Mouse (Mus musculus): Measurements from ENCODE around the gene Pilrb2. TPM values are rescaled to one million over a fixed set of nuclear protein-coding genes. Genes with fewer than 3 reads are reported as not detected.

Gene Pilrb2
- polyA plus RNA-seq, 1 experiment from 2014 or later = 1.2 TPM

DNA sequence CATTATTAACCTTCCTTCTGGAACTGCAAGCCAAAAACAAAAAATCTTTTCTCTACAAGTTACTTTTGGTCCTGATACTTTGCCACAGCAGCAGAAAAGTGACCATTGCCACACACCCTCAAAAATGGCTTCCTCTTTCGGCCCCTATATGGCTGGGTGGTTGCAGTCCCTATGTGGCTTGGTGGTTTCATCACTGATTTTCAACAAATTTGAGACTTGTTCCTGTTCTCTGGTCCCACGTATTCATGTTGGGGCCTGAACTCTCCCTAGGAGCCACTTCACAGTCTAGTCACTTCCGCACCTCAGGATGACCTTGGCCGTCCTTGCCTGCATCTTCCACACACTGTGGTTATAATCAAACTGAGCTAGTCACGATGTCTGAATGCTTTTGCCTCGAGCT, 42.9 kb downstream of the Pilrb2 start:
- H3K36me3 ChIP-seq = no peaks in the 10 kb centered on the region
- H3K4me3 ChIP-seq (replicated peaks) = no peak overlapping the region
- no peaks in the 10 kb centered on the region for H3K9me3 ChIP-seq
- no peak overlapping the region for H3K27ac ChIP-seq
- H3K4me2 ChIP-seq (replicated peaks) = no peak overlapping the region
- no peak for ATAC-seq
- H3K27me3 ChIP-seq (replicated peaks) = no peaks in the 10 kb centered on the region
- no peak overlapping the region for H3K9ac ChIP-seq
- 79% methylated on average over 6 of the region's 6 CpGs for WGBS
- H3K4me1 ChIP-seq (replicated peaks) = no peaks in the 10 kb centered on the region

DNA sequence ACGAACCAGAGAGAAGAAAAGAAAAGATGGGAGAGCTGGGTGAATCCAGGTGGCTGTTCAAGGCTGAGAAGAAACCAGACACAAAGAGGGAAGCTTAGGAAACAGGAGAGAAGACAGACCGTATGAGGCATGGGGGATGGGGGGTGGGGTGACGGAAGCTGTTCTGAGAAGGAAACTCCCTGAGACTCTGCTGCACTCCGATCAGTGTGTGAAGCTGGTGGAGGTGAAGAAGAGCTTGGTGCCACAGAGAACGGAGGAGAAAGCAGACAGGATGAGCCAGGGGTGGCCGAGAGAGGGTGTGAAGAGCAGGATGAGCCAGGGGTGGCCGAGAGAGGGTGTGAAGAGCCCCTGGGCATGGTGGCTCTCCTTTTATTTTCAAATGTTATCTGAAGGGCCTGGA, 45.2 kb downstream of the Pilrb2 start:
- WGBS = 50% methylated on average over 7 of the region's 7 CpGs
- Histone ChIP-seq H3K9ac (no peak overlapping the region), H3K4me2 (replicated peaks) (no peak overlapping the region), H3K4me1 (replicated peaks) (no peaks in the 10 kb centered on the region), H3K4me3 (replicated peaks) (no peak overlapping the region), H3K27ac (no peak overlapping the region), H3K27me3 (replicated peaks) (no peaks in the 10 kb centered on the region), H3K36me3 (no peaks in the 10 kb centered on the region), H3K9me3 (no peaks in the 10 kb centered on the region)
- ATAC-seq = no peak

DNA sequence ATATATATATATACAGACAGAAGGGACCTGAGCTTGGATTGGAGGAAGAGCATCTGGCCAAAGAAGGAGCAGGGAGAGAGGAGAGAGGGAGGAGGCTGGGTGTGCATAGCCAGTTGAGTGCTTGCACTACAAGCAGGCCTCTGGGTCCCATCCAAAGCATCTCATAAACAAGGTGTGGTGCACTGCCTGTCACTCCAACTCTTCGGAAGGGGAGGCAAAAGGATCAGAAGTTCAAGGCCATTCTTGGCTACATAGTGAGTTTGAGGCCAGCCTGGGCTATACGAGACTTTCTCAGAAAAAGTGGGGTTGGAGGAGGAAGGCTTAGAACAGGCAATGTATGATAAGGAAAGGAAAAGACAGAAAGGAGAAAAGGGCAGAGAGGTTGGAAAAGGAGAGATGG, 45.6 kb downstream of the Pilrb2 start:
- H3K27me3 ChIP-seq (replicated peaks) = no peaks in the 10 kb centered on the region
- H3K4me1 ChIP-seq (replicated peaks) = no peaks in the 10 kb centered on the region
- no peak for ATAC-seq
- H3K27ac ChIP-seq = no peak overlapping the region
- H3K9ac ChIP-seq = no peak overlapping the region
- no peak overlapping the region for H3K4me2 ChIP-seq (replicated peaks)
- 78% methylated on average over 2 of the region's 2 CpGs for WGBS
- no peaks in the 10 kb centered on the region for H3K9me3 ChIP-seq
- H3K4me3 ChIP-seq (replicated peaks) = no peak overlapping the region
- H3K36me3 ChIP-seq = no peaks in the 10 kb centered on the region

DNA sequence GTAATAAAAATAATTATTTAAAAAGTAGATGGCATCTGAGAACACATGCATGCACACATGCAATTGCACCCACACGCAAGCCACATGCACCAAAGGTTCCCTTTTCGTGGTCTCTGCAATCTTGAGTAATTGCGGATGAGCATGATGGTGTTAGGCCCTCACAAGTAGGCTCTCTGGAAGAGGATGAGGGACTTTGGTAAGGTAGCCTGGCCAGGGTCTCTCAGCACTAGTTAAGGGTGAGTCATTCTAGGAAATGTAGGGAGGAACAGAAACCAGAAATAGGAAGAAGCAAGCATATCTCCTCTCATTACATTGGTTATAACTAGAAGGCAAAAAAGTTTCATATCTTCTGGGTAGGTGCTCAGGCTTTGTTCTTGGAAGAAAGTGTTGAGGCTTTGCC, 46.6 kb downstream of the Pilrb2 start:
- H3K27ac ChIP-seq = no peak overlapping the region
- H3K4me2 ChIP-seq (replicated peaks) = no peak overlapping the region
- no peak overlapping the region for H3K4me3 ChIP-seq (replicated peaks)
- H3K9me3 ChIP-seq = no peaks in the 10 kb centered on the region
- H3K9ac ChIP-seq = no peak overlapping the region
- no peak for ATAC-seq
- H3K4me1 ChIP-seq (replicated peaks) = no peaks in the 10 kb centered on the region
- WGBS = 90% methylated on average over 3 of the region's 3 CpGs
- H3K36me3 ChIP-seq = no peaks in the 10 kb centered on the region
- H3K27me3 ChIP-seq (replicated peaks) = no peaks in the 10 kb centered on the region

DNA sequence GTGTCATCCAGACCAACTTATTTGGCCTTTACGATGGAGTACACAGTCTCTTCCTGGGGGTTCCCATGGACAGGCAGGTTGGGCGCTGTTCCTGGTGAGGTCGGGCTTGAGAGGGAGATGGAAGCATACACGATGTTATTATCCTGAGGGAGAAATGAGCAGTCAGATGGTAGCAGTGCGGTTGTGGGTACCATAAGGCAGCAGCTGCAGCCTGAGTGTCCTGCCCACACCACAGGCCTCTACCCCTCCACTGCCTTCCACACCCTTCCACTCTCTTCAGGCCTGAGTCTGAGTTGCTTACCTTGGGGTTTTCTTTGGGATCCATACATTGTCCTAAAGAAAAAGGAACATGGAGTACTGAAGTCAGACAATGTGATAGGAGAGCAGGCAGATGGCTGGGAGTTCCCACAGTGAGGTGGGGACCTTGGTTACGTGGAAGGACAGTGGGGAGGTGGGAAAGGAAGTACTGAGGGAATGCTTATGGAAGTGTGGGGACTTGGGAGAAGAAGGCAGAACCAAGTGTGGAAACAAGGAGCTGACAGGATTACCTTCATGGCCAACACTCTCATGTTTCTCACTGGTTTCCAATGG, 48.1 kb downstream of the Pilrb2 start:
- no peak for ATAC-seq
- Histone ChIP-seq H3K4me3 (replicated peaks) (no peak overlapping the region), H3K27me3 (replicated peaks) (no peaks in the 10 kb centered on the region), H3K9me3 (no peaks in the 10 kb centered on the region), H3K4me2 (replicated peaks) (no peak overlapping the region), H3K27ac (no peak overlapping the region), H3K36me3 (no peaks in the 10 kb centered on the region), H3K9ac (no peak overlapping the region), H3K4me1 (replicated peaks) (no peaks in the 10 kb centered on the region)
- WGBS = 84% methylated on average over 6 of the region's 6 CpGs

DNA sequence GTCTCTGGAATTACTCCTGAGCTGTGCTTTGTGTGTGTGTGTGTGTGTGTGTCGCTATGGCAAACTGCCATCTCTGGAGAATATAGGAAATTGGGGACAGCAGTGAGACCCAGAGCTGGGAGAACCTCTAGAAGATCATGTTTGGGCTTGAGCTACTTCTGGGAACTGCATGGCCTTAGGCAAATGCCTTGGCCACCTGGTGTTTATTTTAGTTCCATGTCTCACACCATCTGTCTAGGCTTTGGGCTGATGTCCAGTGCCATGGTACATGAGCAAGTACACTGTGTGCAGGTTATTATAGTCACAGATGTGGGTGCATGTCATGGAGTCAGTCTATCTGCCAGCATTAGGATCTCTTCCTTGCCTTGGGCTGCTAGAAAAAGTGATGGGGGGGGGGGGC, 49.0 kb downstream of the Pilrb2 start:
- Histone ChIP-seq H3K27me3 (replicated peaks) (no peaks in the 10 kb centered on the region), H3K27ac (no peak overlapping the region), H3K4me1 (replicated peaks) (no peaks in the 10 kb centered on the region; the same call in 1 of the 2 replicates), H3K4me2 (replicated peaks) (no peak overlapping the region), H3K9me3 (no peaks in the 10 kb centered on the region), H3K36me3 (no peaks in the 10 kb centered on the region), H3K4me3 (replicated peaks) (no peak overlapping the region), H3K9ac (no peak overlapping the region)
- WGBS = 94% methylated on average over 1 of the region's 1 CpGs
- ATAC-seq = no peak

DNA sequence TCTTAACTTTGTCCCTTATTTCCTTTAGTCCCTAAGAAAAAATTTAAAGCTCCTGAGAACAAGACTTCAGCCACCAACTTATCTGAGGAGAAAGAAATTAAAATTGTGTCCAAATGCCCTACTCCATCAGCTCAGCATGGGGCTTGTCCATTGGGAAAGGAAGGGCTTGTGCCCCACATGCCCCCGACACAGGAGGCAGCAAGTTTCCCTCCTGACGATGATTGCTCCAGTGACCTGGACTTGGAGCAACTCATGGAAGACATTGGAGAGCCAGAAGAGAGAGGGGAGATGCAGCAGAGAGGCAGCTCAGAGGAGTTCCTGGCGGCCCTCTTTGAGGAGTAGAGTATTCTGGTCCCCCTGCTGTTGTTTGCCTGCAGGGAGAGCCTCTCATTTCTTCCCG, 49.5 kb downstream of the Pilrb2 start:
- H3K9me3 ChIP-seq = no peaks in the 10 kb centered on the region
- H3K9ac ChIP-seq = no peak overlapping the region
- H3K27ac ChIP-seq = no peak overlapping the region
- 70% methylated on average over 4 of the region's 4 CpGs for WGBS
- H3K36me3 ChIP-seq = no peaks in the 10 kb centered on the region
- H3K27me3 ChIP-seq (replicated peaks) = no peaks in the 10 kb centered on the region
- H3K4me2 ChIP-seq (replicated peaks) = no peak overlapping the region
- ATAC-seq = no peak
- H3K4me1 ChIP-seq (replicated peaks) = no peaks in the 10 kb centered on the region; the same call in 1 of the 2 replicates
- no peak overlapping the region for H3K4me3 ChIP-seq (replicated peaks)

DNA sequence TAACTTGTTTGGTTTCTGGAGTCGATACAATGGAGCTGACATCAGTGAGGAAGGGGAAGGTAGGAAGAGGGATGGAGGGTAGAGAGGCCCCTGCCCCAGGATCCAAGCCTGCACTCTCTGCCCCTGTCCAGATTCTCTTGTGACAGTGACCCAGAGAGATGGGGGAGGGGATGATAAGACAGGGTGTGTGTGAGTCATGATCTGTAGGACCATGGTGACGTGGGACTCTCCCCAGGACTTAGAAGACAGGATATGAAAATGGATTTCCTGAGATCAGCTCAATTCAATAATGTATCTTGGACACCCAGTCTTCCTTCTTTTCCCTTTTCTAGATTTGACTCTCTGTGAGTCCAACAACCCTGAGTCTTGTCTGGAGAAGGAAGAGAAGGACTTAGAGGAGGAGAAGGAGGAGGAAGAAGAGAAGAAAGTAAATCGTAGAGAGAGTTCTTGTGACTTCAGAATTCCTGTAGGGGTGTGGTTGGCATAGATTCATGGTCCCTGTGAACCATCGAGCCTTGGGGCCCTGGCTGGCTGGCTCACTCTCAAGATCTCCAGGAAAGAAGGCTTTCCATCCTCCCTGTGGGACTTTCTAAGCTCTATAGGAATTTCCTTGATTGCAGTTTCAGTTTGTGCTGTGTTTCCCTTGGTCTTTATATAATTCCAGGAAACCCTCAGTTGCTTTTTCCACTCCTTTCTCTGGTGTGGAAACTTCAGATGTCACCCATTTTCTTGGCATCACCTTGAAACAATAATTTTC, 54.0 kb downstream of the Pilrb2 start:
- no peak overlapping the region for H3K4me3 ChIP-seq (replicated peaks)
- 68% methylated on average over 4 of the region's 4 CpGs for WGBS
- H3K9me3 ChIP-seq = no peaks in the 10 kb centered on the region
- ATAC-seq = no peak
- H3K27me3 ChIP-seq (replicated peaks) = no peaks in the 10 kb centered on the region
- H3K4me1 ChIP-seq (replicated peaks) = no peaks in the 10 kb centered on the region; the same call in 1 of the 2 replicates
- no peak overlapping the region for H3K27ac ChIP-seq
- H3K36me3 ChIP-seq = no peaks in the 10 kb centered on the region
- H3K4me2 ChIP-seq (replicated peaks) = no peak overlapping the region
- no peak overlapping the region for H3K9ac ChIP-seq

Other genes with a start within 250 kb of the Pilrb2 start
- 0.15 TPM in 1 of 2 replicates, not detected in the other for gene Fbxo24, start 242.8 kb downstream of the Pilrb2 start, polyA plus RNA-seq (2015; fragmentation: Nextera tagmentation; extraction: Ambion mirVana)
- gene Lrch4, start 242.7 kb downstream of the Pilrb2 start, polyA plus RNA-seq (2015; fragmentation: Nextera tagmentation; extraction: Ambion mirVana) = 34.7 and 36.3 TPM in 2 replicates
- gene Gm20605, start 242.6 kb downstream of the Pilrb2 start, polyA plus RNA-seq (2015; fragmentation: Nextera tagmentation; extraction: Ambion mirVana) = 7.4 and 8.0 TPM in 2 replicates
- 5.5 and 8.9 TPM in 2 replicates for gene Sap25, start 230.5 kb downstream of the Pilrb2 start, polyA plus RNA-seq (2015; fragmentation: Nextera tagmentation; extraction: Ambion mirVana)
- gene Irs3, start 226.1 kb downstream of the Pilrb2 start, polyA plus RNA-seq (2015; fragmentation: Nextera tagmentation; extraction: Ambion mirVana) = 0.13 and 0.18 TPM in 2 replicates
- gene Agfg2, start 187.1 kb downstream of the Pilrb2 start, polyA plus RNA-seq (2015; fragmentation: Nextera tagmentation; extraction: Ambion mirVana) = 19.5 and 20.8 TPM in 2 replicates
- 2.3 and 2.8 TPM in 2 replicates for gene Nyap1, start 130.2 kb downstream of the Pilrb2 start, polyA plus RNA-seq (2015; fragmentation: Nextera tagmentation; extraction: Ambion mirVana)
- gene Tsc22d4, start 126.1 kb downstream of the Pilrb2 start, polyA plus RNA-seq (2015; fragmentation: Nextera tagmentation; extraction: Ambion mirVana) = 117 and 118 TPM in 2 replicates
- 22.3 and 22.7 TPM in 2 replicates for gene Ppp1r35, start 93.0 kb downstream of the Pilrb2 start, polyA plus RNA-seq (2015; fragmentation: Nextera tagmentation; extraction: Ambion mirVana)
- 8.9 and 9.2 TPM in 2 replicates for gene Mepce, start 84.2 kb downstream of the Pilrb2 start, polyA plus RNA-seq (2015; fragmentation: Nextera tagmentation; extraction: Ambion mirVana)
- 13.6 and 15.6 TPM in 2 replicates for gene Zcwpw1, start 84.0 kb downstream of the Pilrb2 start, polyA plus RNA-seq (2015; fragmentation: Nextera tagmentation; extraction: Ambion mirVana)
- gene Pilra, start 35.5 kb downstream of the Pilrb2 start, polyA plus RNA-seq (2015; fragmentation: Nextera tagmentation; extraction: Ambion mirVana) = 2.5 and 2.9 TPM in 2 replicates
- 1.1 and 2.8 TPM in 2 replicates for gene Pilrb1, start 13.7 kb downstream of the Pilrb2 start, polyA plus RNA-seq (2015; fragmentation: Nextera tagmentation; extraction: Ambion mirVana)
- gene Cyp3a13, start 49.8 kb upstream of the Pilrb2 start, polyA plus RNA-seq (2015; fragmentation: Nextera tagmentation; extraction: Ambion mirVana) = 32.9 and 33.1 TPM in 2 replicates
- 0.64 and 0.81 TPM in 2 replicates for gene Gjc3, start 91.3 kb upstream of the Pilrb2 start, polyA plus RNA-seq (2015; fragmentation: Nextera tagmentation; extraction: Ambion mirVana)
- gene Azgp1, start 109.7 kb upstream of the Pilrb2 start, polyA plus RNA-seq (2015; fragmentation: Nextera tagmentation; extraction: Ambion mirVana) = 0.14 and 0.25 TPM in 2 replicates
- not detected in 2 replicates for gene Smok3a, start 149.4 kb upstream of the Pilrb2 start, polyA plus RNA-seq (2015; fragmentation: Nextera tagmentation; extraction: Ambion mirVana)
- gene Smok3b, start 149.6 kb upstream of the Pilrb2 start, polyA plus RNA-seq (2015; fragmentation: Nextera tagmentation; extraction: Ambion mirVana) = not detected in 2 replicates
- not detected in 2 replicates for gene Smok3c, start 181.4 kb upstream of the Pilrb2 start, polyA plus RNA-seq (2015; fragmentation: Nextera tagmentation; extraction: Ambion mirVana)
- 13.7 and 15.0 TPM in 2 replicates for gene Zkscan1, start 213.3 kb upstream of the Pilrb2 start, polyA plus RNA-seq (2015; fragmentation: Nextera tagmentation; extraction: Ambion mirVana)
- gene Zscan21, start 245.1 kb upstream of the Pilrb2 start, polyA plus RNA-seq (2015; fragmentation: Nextera tagmentation; extraction: Ambion mirVana) = 43.3 and 45.9 TPM in 2 replicates